Mouse (Mus musculus): ENCODE measurements around the gene Psat1. TPM values are rescaled to one million over a fixed set of nuclear protein-coding genes. Genes with fewer than 3 reads are reported as not detected.

Psat1 gene
- polyA plus RNA-seq, 1 experiment: 396 TPM

GRCm38 (mm10) chr19:15965082-15965481, 17.9 kb upstream of the Psat1 start:
- Histone ChIP-seq H3K79me2 (ENCODE audit: control insufficient read depth, insufficient read depth) (no peaks in the 10 kb centered on the region), H3K4me3 (no peak overlapping the region), H3K36me3 (ENCODE audit: control insufficient read depth, insufficient read depth) (peaks cover 18% of the 10 kb centered on the region), H3K27me3 (ENCODE audit: control insufficient read depth, insufficient read depth, insufficient read length) (no peaks in the 10 kb centered on the region), H3ac (ENCODE audit: control insufficient read depth, insufficient read length) (no peak overlapping the region), H3K4me2 (ENCODE audit: low read depth) (no peak overlapping the region)
- no peak for TF ChIP-seq SRF (IDR thresholded peaks at IDR 0.05; ENCODE audit: control insufficient read depth, insufficient read length, low read depth)
- no peak for TF ChIP-seq MYOG (IDR thresholded peaks at IDR 0.05; ENCODE audit: control insufficient read depth in 1 of 3, insufficient read depth in 1 of 3, insufficient read length in 2 of 3, low read depth in 2 of 3)
- TF ChIP-seq E2F4 (IDR thresholded peaks at IDR 0.05; ENCODE audit: insufficient read depth): no peak
- TF ChIP-seq MYOD1 (IDR thresholded peaks at IDR 0.05; ENCODE audit: control insufficient read depth in 1 of 3, insufficient read length in 2 of 3, low read depth in 2 of 3): no peak
- TF ChIP-seq POLR2A (IDR thresholded peaks at IDR 0.05; ENCODE audit: insufficient read length, low read depth): no peak
- no peak for TF ChIP-seq MAX (IDR thresholded peaks at IDR 0.05; ENCODE audit: low read depth)
- no peak for TF ChIP-seq CEBPB (IDR thresholded peaks at IDR 0.05; ENCODE audit: insufficient read depth, poor library complexity, severe bottlenecking)
- no peak for TF ChIP-seq TCF12 (IDR thresholded peaks at IDR 0.05; ENCODE audit: insufficient read depth, poor library complexity, severe bottlenecking)
- TF ChIP-seq REST (IDR thresholded peaks at IDR 0.05; ENCODE audit: insufficient read depth, insufficient read length): no peak
- no peak for TF ChIP-seq TCF3 (IDR thresholded peaks at IDR 0.05; ENCODE audit: insufficient read length, low read depth)
- TF ChIP-seq POLR2AphosphoS2 (IDR thresholded peaks at IDR 0.05; ENCODE audit: insufficient read length, low read depth): no peak
- TF ChIP-seq USF1 (IDR thresholded peaks at IDR 0.05; ENCODE audit: low read depth): no peak

- H3ac ChIP-seq (ENCODE audit: control insufficient read depth, insufficient read length): no peak overlapping the region
- H3K4me2 ChIP-seq (ENCODE audit: low read depth): no peak overlapping the region
- no peaks in the 10 kb centered on the region for H3K27me3 ChIP-seq (ENCODE audit: control insufficient read depth, insufficient read depth, insufficient read length)
- H3K79me2 ChIP-seq (ENCODE audit: control insufficient read depth, insufficient read depth): no peaks in the 10 kb centered on the region
- no peak overlapping the region for H3K4me3 ChIP-seq
- no peak for TF ChIP-seq MAX (IDR thresholded peaks at IDR 0.05; ENCODE audit: low read depth)
- no peak for TF ChIP-seq USF1 (IDR thresholded peaks at IDR 0.05; ENCODE audit: low read depth)
- no peak for TF ChIP-seq MYOG (IDR thresholded peaks at IDR 0.05; ENCODE audit: control insufficient read depth in 1 of 3, insufficient read depth in 1 of 3, insufficient read length in 2 of 3, low read depth in 2 of 3)
- no peak for TF ChIP-seq CEBPB (IDR thresholded peaks at IDR 0.05; ENCODE audit: insufficient read depth, poor library complexity, severe bottlenecking)
- no peak for TF ChIP-seq MYOD1 (IDR thresholded peaks at IDR 0.05; ENCODE audit: control insufficient read depth in 1 of 3, insufficient read length in 2 of 3, low read depth in 2 of 3)
- TF ChIP-seq E2F4 (IDR thresholded peaks at IDR 0.05; ENCODE audit: insufficient read depth): no peak
- TF ChIP-seq POLR2A (IDR thresholded peaks at IDR 0.05; ENCODE audit: insufficient read length, low read depth): no peak
- TF ChIP-seq SRF (IDR thresholded peaks at IDR 0.05; ENCODE audit: control insufficient read depth, insufficient read length, low read depth): no peak
- H3K36me3 ChIP-seq (ENCODE audit: control insufficient read depth, insufficient read depth): peaks cover 12% of the 10 kb centered on the region
Measured at GRCm38 (mm10) chr19:15964533-15964932, 17.4 kb upstream of the Psat1 start.

DNA sequence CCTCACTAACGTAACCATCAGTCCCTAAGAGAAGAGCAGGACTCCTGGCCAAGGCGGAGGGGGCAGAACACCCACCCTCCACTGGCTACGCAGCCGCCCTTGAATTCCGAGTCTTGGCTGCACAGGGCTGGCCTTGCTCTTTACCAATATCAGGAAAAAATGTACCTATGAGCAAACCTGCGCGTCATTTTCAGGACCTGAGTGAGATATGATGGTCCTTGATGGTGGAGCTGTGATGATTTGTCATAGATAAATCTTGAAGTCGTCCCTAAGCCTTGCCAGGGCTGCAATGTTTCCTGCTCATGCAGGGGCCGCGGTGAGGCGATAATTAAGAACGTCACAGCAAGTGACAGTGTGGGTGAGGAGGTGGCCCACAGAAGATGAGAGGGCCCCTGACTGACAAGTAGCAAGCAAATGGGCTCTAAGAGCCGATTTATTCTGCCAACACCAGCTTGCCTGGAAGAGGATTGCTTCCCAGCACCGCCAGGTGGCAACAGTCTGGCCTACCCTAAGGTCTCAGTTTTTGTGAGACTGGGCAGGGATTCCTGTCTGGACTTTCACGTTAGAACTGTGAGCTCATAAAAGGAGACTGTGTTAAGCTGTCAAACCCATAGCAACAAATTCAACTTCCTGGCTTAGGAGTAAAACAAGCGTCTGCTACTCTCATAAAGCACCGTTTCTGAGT, 16.0 kb upstream of the Psat1 start:
- H3ac ChIP-seq (ENCODE audit: control insufficient read depth, insufficient read length): no peak overlapping the region
- H3K4me3 ChIP-seq: no peak overlapping the region
- H3K79me2 ChIP-seq (ENCODE audit: control insufficient read depth, insufficient read depth): no peaks in the 10 kb centered on the region
- H3K27me3 ChIP-seq (ENCODE audit: control insufficient read depth, insufficient read depth, insufficient read length): no peaks in the 10 kb centered on the region
- H3K4me2 ChIP-seq (ENCODE audit: low read depth): no peak overlapping the region
- H3K36me3 ChIP-seq (ENCODE audit: control insufficient read depth, insufficient read depth): peaks cover 3% of the 10 kb centered on the region
- TF ChIP-seq MYOD1 (IDR thresholded peaks at IDR 0.05; ENCODE audit: control insufficient read depth in 1 of 3, insufficient read length in 2 of 3, low read depth in 2 of 3): no peak
- TF ChIP-seq MAX (IDR thresholded peaks at IDR 0.05; ENCODE audit: low read depth): no peak
- no peak for TF ChIP-seq REST (IDR thresholded peaks at IDR 0.05; ENCODE audit: insufficient read depth, insufficient read length)
- no peak for TF ChIP-seq USF1 (IDR thresholded peaks at IDR 0.05; ENCODE audit: low read depth)
- no peak for TF ChIP-seq POLR2AphosphoS2 (IDR thresholded peaks at IDR 0.05; ENCODE audit: insufficient read length, low read depth)
- TF ChIP-seq E2F4 (IDR thresholded peaks at IDR 0.05; ENCODE audit: insufficient read depth): no peak
- no peak for TF ChIP-seq SRF (IDR thresholded peaks at IDR 0.05; ENCODE audit: control insufficient read depth, insufficient read length, low read depth)
- no peak for TF ChIP-seq TCF3 (IDR thresholded peaks at IDR 0.05; ENCODE audit: insufficient read length, low read depth)

- peaks cover 3% of the 10 kb centered on the region for H3K36me3 ChIP-seq (ENCODE audit: control insufficient read depth, insufficient read depth)
- TF ChIP-seq E2F4 (IDR thresholded peaks at IDR 0.05; ENCODE audit: insufficient read depth) (no peak), POLR2A (IDR thresholded peaks at IDR 0.05; ENCODE audit: insufficient read length, low read depth) (no peak), TCF3 (IDR thresholded peaks at IDR 0.05; ENCODE audit: insufficient read length, low read depth) (no peak)
Measured at GRCm38 (mm10) chr19:15962313-15962712, 15.2 kb upstream of the Psat1 start.

GRCm38 (mm10) chr19:15950225-15950624, 3.1 kb upstream of the Psat1 start:
- no peaks in the 10 kb centered on the region for H3K79me2 ChIP-seq (ENCODE audit: control insufficient read depth, insufficient read depth)
- H3K4me3 ChIP-seq: no peak overlapping the region
- TF ChIP-seq MAX (IDR thresholded peaks at IDR 0.05; ENCODE audit: low read depth) (no peak), SRF (IDR thresholded peaks at IDR 0.05; ENCODE audit: control insufficient read depth, insufficient read length, low read depth) (no peak), E2F4 (IDR thresholded peaks at IDR 0.05; ENCODE audit: insufficient read depth) (no peak), TCF12 (IDR thresholded peaks at IDR 0.05; ENCODE audit: insufficient read depth, poor library complexity, severe bottlenecking) (no peak), USF1 (IDR thresholded peaks at IDR 0.05; ENCODE audit: low read depth) (no peak), REST (IDR thresholded peaks at IDR 0.05; ENCODE audit: insufficient read depth, insufficient read length) (no peak), MYOG (IDR thresholded peaks at IDR 0.05; ENCODE audit: control insufficient read depth in 1 of 3, insufficient read depth in 1 of 3, insufficient read length in 2 of 3, low read depth in 2 of 3) (no peak), CEBPB (IDR thresholded peaks at IDR 0.05; ENCODE audit: insufficient read depth, poor library complexity, severe bottlenecking) (no peak), TCF3 (IDR thresholded peaks at IDR 0.05; ENCODE audit: insufficient read length, low read depth) (no peak), MYOD1 (IDR thresholded peaks at IDR 0.05; ENCODE audit: control insufficient read depth in 1 of 3, insufficient read length in 2 of 3, low read depth in 2 of 3) (no peak), POLR2AphosphoS2 (IDR thresholded peaks at IDR 0.05; ENCODE audit: insufficient read length, low read depth) (no peak), POLR2A (IDR thresholded peaks at IDR 0.05; ENCODE audit: insufficient read length, low read depth) (no peak)
- no peaks in the 10 kb centered on the region for H3K27me3 ChIP-seq (ENCODE audit: control insufficient read depth, insufficient read depth, insufficient read length)
- no peak overlapping the region for H3K4me2 ChIP-seq (ENCODE audit: low read depth)
- no peaks in the 10 kb centered on the region for H3K36me3 ChIP-seq (ENCODE audit: control insufficient read depth, insufficient read depth)
- no peak overlapping the region for H3ac ChIP-seq (ENCODE audit: control insufficient read depth, insufficient read length)

More at GRCm38 (mm10) chr19:15962313-15962712, 15.2 kb upstream of the Psat1 start:
- no peak overlapping the region for H3K4me3 ChIP-seq
- no peaks in the 10 kb centered on the region for H3K27me3 ChIP-seq (ENCODE audit: control insufficient read depth, insufficient read depth, insufficient read length)
- H3K79me2 ChIP-seq (ENCODE audit: control insufficient read depth, insufficient read depth): no peaks in the 10 kb centered on the region
- H3ac ChIP-seq (ENCODE audit: control insufficient read depth, insufficient read length): no peak overlapping the region
- no peak overlapping the region for H3K4me2 ChIP-seq (ENCODE audit: low read depth)

Measured in myocyte (in vitro differentiated cells).